Mouse (Mus musculus) brain, embryonic 14.5 days (tissue): ENCODE results near the gene Chad. TPM values are rescaled to one million over a fixed set of nuclear protein-coding genes. Genes with fewer than 3 reads are reported as not detected.

ENCODE experiments used
- DNase-seq: peaks from one replicate; pipeline ENCODE4 v3.0.0-alpha.2; 2011; ENCODE audit warnings: low read depth
- CTCF ChIP-seq: fragments of 200-500 bp; IDR thresholded peaks from 2 replicates; pipeline ENCODE4 v1.5.1; 2012; ENCODE audit warnings: inconsistent platforms, mild to moderate bottlenecking, moderate library complexity, borderline replicate concordance; ENCODE audit not compliant: insufficient read depth, insufficient read length; ENCODE audit errors: extremely low read depth
- POLR2A ChIP-seq: fragments of 200-500 bp; IDR thresholded peaks from 2 replicates; pipeline ENCODE4 v1.6.1; 2012; ENCODE audit warnings: mild to moderate bottlenecking, inconsistent platforms, borderline replicate concordance; ENCODE audit not compliant: poor library complexity, insufficient read depth, insufficient read length, severe bottlenecking; ENCODE audit errors: extremely low read depth
- polyA plus RNA-seq: library from polyadenylated mRNA; depleted of rRNA; stranded (reverse); fragments of >200 nt; gene quantifications from 2 replicates; pipeline ENCODE4 v1.2.3, GENCODE M21; 2012; rRNA removed

The Chad gene
- polyA plus RNA-seq, result 0.06 and 0.44 TPM in 2 replicates

DNA sequence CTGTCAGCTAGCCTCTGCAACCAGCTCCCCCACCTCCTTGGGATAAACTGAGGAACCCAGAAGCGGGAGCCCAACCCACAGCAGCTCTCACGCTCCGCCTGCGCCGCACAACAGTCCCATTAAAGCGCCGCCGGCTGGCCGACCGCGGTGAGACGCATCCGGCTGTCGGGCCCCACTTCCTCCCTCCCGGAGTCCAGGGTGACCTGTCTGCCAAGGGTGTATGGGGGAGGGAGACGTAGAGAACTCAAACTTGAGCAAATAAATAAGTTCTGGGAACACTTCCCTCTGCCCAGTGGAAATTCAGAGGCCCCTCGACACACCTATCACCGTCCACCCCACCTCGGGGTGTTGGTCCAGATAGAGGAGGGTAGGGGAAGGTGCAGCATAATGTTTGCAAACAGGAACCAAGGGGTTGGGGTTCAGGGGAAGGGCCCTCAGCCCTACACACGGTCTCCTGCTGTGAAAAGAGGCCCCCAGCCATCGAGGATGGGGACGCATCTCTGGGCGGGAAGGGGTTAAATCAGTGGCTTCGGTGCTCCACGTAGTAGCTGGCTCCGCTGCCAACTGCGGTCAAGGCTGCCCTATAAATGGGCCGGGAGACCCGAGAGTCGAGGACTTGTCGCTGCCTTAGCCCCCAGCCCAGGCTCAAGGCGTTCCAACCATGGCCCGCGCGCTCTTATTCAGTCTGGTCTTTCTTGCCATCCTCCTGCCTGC, at the start of gene Chad:
TSS of gene Chad (plus strand) at position 611 of the 714 bp plus-strand sequence.
- peak; percentile 46 for DNase-seq

DNA sequence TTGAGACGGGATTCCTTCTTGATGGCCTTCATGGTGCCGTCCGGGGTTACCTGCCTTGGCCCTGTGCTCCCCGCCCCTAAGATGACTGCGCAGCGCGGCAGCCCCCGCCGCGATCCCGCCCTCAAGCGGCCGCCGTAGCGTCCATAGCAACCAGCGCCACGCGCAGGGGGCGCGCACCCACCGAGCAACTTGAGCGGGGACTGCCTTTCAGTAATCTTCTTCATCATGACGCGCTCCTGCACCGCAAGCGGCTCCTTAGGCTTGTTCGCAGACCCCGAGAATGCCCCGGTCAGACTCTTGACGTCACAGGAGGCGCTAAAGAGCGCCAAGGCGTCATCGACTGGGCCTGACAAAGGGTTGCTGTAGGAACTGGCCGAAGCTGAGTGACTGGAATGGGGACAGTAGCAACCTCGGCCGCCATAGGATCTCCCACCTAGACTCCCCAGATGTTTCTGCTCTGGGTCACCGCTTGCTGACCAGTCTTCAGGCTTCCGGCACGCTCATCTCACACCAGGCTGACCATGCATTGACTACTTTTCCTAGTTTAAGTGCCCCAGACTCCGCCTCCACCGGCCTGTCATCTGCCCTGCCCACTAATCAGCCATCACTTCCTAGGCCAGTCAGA, 43.5 kb upstream of the Chad start, which contains the start of gene Mycbpap:
TSS of gene Mycbpap (minus strand) at position 524 of the 625 bp plus-strand sequence.
- TF ChIP-seq CTCF, result no peak
- no peak for TF ChIP-seq POLR2A
- DNase-seq, result peak; percentile 77

More for the DNA sequence above, at the start of gene Chad:
- no peak for TF ChIP-seq POLR2A
- peak; percentile 6; the same call in 1 of the 2 replicates for TF ChIP-seq CTCF

GRCm38 (mm10) chr11:94526171-94526879, 38.5 kb upstream of the Chad start:
- no peak for DNase-seq
- TF ChIP-seq CTCF, result no peak
- TF ChIP-seq POLR2A, result no peak

GRCm38 (mm10) chr11:94528879-94529278, 36.0 kb upstream of the Chad start:
- DNase-seq, result peak; percentile 58
- TF ChIP-seq POLR2A (no peak), CTCF (no peak)

DNA sequence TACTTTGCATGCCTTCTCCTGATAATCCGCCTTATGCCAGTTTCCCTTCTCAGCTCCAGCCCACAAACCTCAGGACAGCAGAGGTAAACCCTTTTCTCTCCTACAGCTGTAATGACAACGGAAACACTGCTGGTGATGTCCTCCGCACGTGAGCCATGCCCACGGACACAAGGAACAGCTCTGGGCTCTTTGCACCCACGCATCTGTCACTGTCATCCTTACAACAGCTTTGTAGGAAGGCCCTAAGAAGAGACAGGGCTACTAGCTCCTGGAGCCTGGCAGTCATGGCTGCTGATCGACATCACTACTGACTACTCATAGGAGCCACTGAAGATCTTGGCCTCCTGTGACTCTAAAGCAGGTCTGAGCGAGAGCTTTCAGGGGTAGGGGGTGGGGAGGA, 31.7 kb upstream of the Chad start:
- no peak for DNase-seq

GRCm38 (mm10) chr11:94538733-94539292, 26.0 kb upstream of the Chad start:
- DNase-seq, result no peak
- TF ChIP-seq CTCF, result no peak
- TF ChIP-seq POLR2A, result no peak

More for the DNA sequence above, 31.7 kb upstream of the Chad start:
- TF ChIP-seq POLR2A, result no peak
- TF ChIP-seq CTCF, result no peak

GRCm38 (mm10) chr11:94539761-94540160, 25.1 kb upstream of the Chad start:
- no peak for TF ChIP-seq POLR2A
- no peak for TF ChIP-seq CTCF
- DNase-seq, result no peak

DNA sequence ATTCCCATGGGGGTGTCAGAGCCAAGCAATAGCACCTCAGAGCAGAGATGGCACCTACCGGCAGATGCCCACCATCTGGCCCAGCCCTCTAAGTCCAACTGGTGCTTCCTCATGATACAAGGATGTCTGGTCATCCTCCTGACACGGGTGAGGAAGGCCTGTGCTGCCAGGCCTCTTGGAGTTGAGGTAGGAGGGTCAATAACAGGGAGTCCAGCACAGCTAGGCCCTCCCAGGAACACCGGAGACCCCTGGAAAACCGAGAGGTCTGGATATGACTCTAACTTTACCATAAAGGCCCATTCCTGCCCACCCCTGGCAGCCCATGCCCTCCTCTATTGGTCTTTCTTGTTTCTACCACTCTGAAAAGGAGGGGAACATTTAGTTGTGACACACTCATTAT, 22.4 kb upstream of the Chad start:
- TF ChIP-seq POLR2A (no peak), CTCF (no peak)
- DNase-seq, result no peak

GRCm38 (mm10) chr11:94543344-94543743, 21.5 kb upstream of the Chad start:
- TF ChIP-seq POLR2A (no peak), CTCF (no peak)
- DNase-seq, result no peak

DNA sequence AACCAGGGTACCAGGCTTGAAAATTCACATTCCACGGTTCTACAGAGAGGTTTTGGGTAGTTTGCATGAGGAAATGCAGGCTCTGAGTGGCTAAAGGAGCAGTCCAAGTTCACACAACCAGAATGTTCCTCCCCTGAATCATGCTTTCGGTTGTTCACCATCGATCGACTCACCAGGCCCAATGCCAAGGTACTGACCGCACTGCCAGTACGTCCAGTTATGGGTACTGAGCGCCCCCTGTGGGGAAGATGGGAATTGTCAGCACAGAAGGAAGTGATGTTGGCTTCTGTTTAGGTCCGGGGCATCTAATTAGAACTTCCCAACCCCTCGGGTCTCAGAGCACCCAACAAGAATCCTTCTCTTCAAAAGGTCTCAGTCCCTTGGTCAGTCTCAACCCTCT, 20.9 kb upstream of the Chad start:
- peak; percentile 83 for DNase-seq
- TF ChIP-seq POLR2A (no peak), CTCF (peak; percentile 78)

GRCm38 (mm10) chr11:94544422-94544821, 20.4 kb upstream of the Chad start:
- no peak for TF ChIP-seq POLR2A
- TF ChIP-seq CTCF, result no peak
- peak; percentile 44 for DNase-seq
